Mouse (Mus musculus) cortical plate, adult 2 months (tissue): ENCODE results near the gene Zfp641. TPM values are rescaled to one million over a fixed set of nuclear protein-coding genes. Genes with fewer than 3 reads are reported as not detected.

Experiments used
- H3K27ac ChIP-seq: fragments of 200-500 bp; 2 replicates; pipeline ENCODE4 v1.5.1; 2012; ENCODE audit warnings: low read length, control low read depth, inconsistent platforms; ENCODE audit not compliant: insufficient read depth
- H3K4me1 ChIP-seq: fragments of 200-500 bp; 2 replicates; pipeline ENCODE4 v1.6.1; 2011; ENCODE audit warnings: low read length; ENCODE audit not compliant: control insufficient read depth, insufficient read depth
- H3K4me3 ChIP-seq: fragments of 200-500 bp; 2 replicates; pipeline ENCODE4 v1.5.1; 2011; ENCODE audit warnings: mild to moderate bottlenecking, low read length, control low read depth; ENCODE audit not compliant: insufficient read depth
- CTCF ChIP-seq: fragments of 200-500 bp; IDR thresholded peaks from 2 replicates; pipeline ENCODE4 v1.5.1; 2011; ENCODE audit warnings: mild to moderate bottlenecking, control low read depth, low read length; ENCODE audit not compliant: insufficient read depth; ENCODE audit errors: extremely low read depth
- POLR2A ChIP-seq: fragments of 200-500 bp; IDR thresholded peaks from 2 replicates; pipeline ENCODE4 v1.6.1; 2011; ENCODE audit warnings: mild to moderate bottlenecking, low read length, control low read depth; ENCODE audit not compliant: insufficient read depth; ENCODE audit errors: extremely low read depth
- polyA plus RNA-seq: library from polyadenylated mRNA; depleted of rRNA; stranded (reverse); fragments of >200 nt; gene quantifications from 2 replicates; pipeline ENCODE4 v1.2.3, GENCODE M21; 2012; rRNA removed

Zfp641 gene
- polyA plus RNA-seq = 10.3 and 12.2 TPM in 2 replicates

DNA sequence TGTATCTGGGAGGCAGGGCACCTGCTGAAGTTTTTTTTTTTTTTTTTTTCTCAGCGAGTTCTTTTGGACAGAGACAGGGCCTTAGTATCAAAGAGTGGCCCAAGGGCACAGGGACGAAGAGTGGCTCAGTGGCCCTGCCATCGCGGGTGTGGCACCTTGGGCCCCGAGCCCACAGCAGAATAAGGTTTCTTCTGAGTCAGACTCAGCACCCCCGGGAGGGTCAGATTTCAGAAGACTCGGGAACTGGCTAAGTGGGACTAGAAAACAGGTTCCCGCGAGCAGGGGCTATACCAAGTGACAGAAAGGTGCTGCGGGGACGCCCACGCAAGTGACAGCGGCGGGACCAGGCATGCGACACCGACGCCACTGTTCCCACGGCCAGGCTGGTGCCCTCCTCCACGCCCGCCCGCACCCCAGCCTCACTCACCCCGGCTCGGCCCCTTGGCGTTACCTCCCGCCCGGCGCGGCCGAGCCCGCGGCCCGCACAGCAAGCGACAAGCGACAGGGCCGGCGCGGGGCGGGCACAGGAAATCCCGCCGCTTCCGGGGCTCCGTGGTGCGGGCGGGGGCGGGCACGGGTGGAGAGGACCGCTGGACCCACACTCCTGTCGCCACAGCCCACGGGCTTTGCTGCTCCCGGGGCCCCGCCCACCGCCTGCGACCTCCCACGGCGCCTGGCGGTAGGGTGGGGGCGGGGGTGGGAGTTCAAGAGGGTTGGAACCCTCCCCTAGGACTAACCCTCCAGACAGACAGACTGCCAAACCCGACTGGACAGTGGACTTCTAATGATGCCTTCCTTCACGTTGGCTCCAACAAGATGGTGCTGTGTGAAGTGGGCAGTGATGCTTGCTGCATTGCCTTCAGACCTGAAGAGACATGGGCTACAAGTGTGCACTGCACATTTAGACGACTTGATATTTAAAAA lies at the start of gene Zfp641:
Gene Zfp641, minus strand, starts transcription at position 534 of the 924 bp plus-strand sequence.
- Histone ChIP-seq H3K4me1 (peaks cover 1% of the 10 kb centered on the region; the same call in 1 of the 2 replicates), H3K4me3 (peak within 1 kb of the TSS; percentile 71), H3K27ac (no peak within 1 kb of the TSS; the same call in 1 of the 2 replicates)
- TF ChIP-seq POLR2A (no peak), CTCF (no peak)

DNA sequence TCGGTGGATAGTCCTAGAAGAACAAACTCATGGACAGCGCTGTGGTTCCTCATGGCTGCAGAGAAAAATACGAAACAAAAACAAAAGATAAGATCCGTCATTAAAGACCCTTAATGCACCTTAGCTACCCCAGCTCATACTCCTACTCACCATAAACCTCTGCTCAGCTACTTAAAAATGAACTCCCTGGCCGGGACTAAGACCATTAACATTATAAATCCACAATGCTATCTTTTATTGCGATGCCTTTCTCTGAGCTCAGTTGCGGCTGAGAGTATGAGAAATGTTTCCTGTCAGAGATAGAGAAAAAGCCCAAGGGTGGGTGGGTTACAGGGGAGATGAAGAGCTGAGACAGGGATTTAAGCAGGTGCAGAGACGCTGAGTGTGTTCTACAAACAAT lies 44.9 kb upstream of the Zfp641 start, which contains the start of gene Olfr284:
Gene Olfr284, minus strand, starts transcription at position 101 of the 400 bp plus-strand sequence.
- H3K27ac ChIP-seq = no peak within 1 kb of the TSS
- TF ChIP-seq POLR2A (no peak), CTCF (no peak)
- H3K4me3 ChIP-seq = no peak within 1 kb of the TSS
- no peaks in the 10 kb centered on the region for H3K4me1 ChIP-seq

DNA sequence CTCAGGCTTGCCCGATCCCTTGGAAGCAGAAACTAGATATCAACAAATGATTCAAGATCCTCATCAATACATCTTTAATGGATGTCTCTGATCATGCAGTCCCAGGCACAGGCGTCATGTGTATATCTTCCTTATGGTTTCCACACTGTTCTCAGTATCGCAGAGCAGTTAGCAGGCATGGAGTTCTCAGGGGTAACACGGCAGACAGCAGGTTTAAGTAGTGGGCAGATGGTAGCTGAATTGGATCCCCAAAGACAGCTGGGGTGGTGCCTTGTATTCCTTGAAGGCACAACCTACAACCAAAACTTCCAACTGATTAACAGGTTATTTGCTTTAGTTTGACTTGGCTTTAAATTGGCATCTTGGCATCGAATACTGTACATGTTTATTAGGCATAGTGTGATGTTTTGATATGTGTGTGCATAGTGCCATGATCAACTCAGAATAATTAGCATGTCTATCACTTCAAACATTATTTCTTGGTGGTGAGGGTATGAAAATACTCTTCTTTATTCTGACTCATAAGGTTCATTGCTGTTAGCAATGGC lies 21.3 kb upstream of the Zfp641 start, which contains the start of gene Olfr285:
Gene Olfr285, minus strand, starts transcription at position 177 of the 548 bp plus-strand sequence.
- Histone ChIP-seq H3K4me3 (no peak within 1 kb of the TSS), H3K27ac (no peak within 1 kb of the TSS)
- TF ChIP-seq POLR2A (no peak), CTCF (no peak)

DNA sequence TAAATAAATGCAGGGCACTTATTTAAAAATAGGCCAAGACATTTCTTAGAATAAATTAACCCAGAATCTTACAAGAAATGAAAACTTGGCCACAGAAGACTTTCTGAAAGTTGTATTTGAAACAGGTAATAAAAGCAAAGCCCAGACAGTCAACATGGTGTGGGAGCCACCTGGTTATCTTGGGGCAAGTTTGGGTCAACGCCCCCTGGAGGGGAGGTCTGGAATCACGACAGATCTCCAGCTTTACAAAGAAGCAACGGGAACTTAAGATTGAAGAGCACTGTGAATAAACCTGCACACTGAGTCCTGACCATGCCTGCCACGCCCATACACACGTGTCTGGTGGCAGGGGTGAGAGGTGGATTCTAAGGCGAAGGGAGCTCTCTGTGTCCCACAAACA lies 19.7 kb upstream of the Zfp641 start:
- no peak overlapping the region for H3K27ac ChIP-seq
- H3K4me3 ChIP-seq = no peak overlapping the region
- TF ChIP-seq POLR2A = no peak
- TF ChIP-seq CTCF = no peak
- no peaks in the 10 kb centered on the region for H3K4me1 ChIP-seq

More for the DNA sequence above, 21.3 kb upstream of the Zfp641 start, which contains the start of gene Olfr285:
- H3K4me1 ChIP-seq = no peaks in the 10 kb centered on the region

DNA sequence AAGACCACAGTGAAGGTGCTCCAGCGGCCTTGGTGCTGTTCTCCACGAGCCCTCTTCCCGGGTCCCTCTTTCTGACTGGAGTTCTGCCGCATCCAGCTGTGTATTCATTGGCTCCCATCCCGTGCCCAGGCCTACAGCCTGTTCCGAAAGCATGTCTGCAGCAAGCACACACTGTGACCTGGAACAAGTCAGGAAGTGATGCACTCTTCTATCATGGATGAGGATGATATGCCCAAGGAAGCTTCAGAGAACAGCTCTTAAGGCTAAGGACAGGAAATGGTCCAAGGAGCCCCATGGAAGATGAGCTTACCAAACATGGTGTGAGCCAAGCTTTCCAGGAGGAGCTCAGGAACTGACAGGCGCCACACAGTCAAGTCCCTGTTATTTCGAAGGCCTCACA lies 2.3 kb downstream of the Zfp641 start:
- Histone ChIP-seq H3K4me1 (peaks cover 1% of the 10 kb centered on the region; the same call in 1 of the 2 replicates), H3K27ac (no peak overlapping the region), H3K4me3 (no peak overlapping the region)
- TF ChIP-seq POLR2A (no peak), CTCF (no peak)

DNA sequence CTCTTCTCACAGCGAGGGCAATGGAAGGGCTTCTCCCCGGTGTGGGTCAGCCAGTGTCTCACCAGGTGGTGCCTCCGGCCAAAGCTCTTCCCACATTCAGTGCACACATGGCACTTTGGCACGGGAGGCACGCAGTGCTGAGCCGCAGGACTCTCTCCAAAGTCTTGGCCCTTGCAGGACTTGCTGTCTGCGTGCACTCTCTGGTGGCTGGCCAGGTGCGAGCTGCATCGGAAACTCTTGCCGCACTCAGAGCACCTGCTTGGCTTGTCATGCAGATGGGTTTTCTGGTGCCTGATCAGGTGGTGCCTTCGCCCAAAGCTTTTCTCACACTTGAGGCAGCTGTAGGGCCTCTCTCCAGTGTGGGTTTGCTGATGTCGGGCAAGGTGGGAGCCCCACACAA lies 7.4 kb downstream of the Zfp641 start:
- Histone ChIP-seq H3K4me3 (no peak overlapping the region), H3K27ac (no peak overlapping the region), H3K4me1 (no peaks in the 10 kb centered on the region; the same call in 1 of the 2 replicates)
- TF ChIP-seq CTCF = no peak
- no peak for TF ChIP-seq POLR2A

DNA sequence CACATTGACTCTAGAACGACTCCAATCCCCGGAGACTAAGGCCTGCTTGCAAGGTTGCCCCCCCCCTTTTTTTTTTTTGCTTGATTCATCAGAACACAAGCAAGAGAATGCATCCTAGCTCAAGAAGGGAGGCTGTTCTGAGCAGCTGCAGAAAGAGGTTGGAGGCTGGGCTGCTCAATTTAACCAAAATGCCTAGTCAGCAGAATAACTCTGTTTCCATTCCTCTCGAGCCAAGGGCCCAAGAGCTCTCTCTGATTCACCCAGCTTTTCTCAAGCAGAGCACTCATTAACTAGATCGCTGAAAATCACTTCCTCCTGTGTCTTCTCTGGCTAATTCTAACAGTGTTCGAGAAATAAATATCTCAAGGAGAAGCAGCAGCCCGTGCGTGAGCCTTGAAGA lies 9.5 kb downstream of the Zfp641 start:
- Histone ChIP-seq H3K4me1 (no peaks in the 10 kb centered on the region; the same call in 1 of the 2 replicates), H3K4me3 (no peak overlapping the region), H3K27ac (no peak overlapping the region)
- TF ChIP-seq POLR2A (no peak), CTCF (no peak)

DNA sequence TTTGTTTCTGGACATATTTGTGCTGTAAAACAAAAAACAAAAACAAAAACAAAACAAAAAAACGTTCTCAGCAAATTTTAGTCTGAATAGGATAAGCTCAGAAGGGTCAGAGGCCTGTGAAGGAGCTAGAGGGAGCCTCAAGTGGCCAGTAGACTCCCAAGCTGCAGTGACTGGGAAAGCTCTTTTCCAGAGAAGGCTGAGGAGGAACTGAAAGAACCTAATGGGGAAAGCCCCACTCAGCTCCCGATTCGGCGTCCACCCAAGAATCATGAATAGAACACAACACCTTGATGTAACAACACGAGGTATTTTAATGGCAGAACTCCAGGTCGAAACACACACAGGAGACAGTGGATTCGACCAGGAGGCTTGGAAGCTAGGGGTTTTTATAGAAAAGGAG lies 38.2 kb downstream of the Zfp641 start:
- no peaks in the 10 kb centered on the region for H3K4me1 ChIP-seq
- H3K27ac ChIP-seq = no peak overlapping the region
- H3K4me3 ChIP-seq = no peak overlapping the region
- no peak for TF ChIP-seq CTCF
- TF ChIP-seq POLR2A = no peak

DNA sequence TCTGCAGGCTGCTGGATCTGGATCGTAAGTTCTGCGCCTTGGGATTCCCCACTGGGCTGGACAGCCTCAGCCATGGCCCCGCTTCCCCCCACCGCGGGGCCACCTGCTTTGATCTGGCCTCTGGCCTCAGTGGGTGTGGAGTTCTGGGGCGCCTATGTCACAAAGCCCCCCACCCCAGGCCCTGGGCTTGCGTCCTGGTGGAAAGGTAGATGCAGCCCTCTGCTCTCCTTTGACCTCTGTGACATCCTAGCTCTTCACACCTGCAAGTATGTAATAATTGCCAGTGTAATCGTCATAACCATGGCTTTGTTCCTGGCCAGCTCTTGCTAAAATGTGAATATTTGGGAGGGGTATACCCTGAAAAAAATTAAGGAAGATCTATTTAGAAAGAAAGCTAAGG lies 38.8 kb downstream of the Zfp641 start, which contains the start of gene H1fnt:
Gene H1fnt, minus strand, starts transcription at position 101 of the 400 bp plus-strand sequence.
- H3K4me3 ChIP-seq = no peak within 1 kb of the TSS

More for the DNA sequence above, 38.8 kb downstream of the Zfp641 start, which contains the start of gene H1fnt:
- TF ChIP-seq POLR2A (no peak), CTCF (no peak)
- Histone ChIP-seq H3K27ac (no peak within 1 kb of the TSS), H3K4me1 (no peaks in the 10 kb centered on the region)
